Mouse (Mus musculus): Measurements from ENCODE around the gene Rgs11.
A peak's percentile ranks its signal among the peaks of the same experiment; 100 is the strongest.
"Not testable (repeated sequence)": the region's sequence is repeated elsewhere in the genome, so short reads cannot be mapped to it uniquely, and the experiment has no call there.

Gene Rgs11

GRCm38 (mm10) chr17:26202737-26203136, at the start of gene Rgs11:
TSS of gene Rgs11 (plus strand) at chr17:26202951.
- no peak for DNase-seq (ENCODE audit: low read depth, low spot score)

DNA sequence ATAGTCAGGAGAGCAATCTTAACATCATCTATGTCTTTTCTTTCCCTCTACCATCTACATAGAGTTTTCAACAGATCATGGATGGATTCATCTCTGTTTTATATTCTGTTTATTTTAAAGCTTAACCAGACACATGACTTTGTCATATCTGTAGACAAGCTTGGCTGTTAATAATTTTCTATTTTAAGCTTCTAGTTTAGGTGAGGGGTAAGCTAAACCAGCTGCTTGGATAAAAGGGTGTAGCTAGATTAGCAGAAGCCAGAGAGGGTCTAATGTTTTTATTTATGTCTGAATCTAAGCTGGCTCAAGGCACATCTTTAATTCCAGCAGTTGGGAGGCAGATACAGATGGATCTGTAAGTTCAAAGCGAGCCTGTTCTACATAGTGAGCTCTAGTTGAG, 40.0 kb upstream of the Rgs11 start:
- DNase-seq (ENCODE audit: low read depth, low spot score) = no peak

- DNase-seq (ENCODE audit: low read depth, low spot score) = peak; percentile 9
Measured at GRCm38 (mm10) chr17:26168039-26168438, 34.7 kb upstream of the Rgs11 start.

GRCm38 (mm10) chr17:26175248-26175647, 27.5 kb upstream of the Rgs11 start:
- not testable (repeated sequence) for DNase-seq (ENCODE audit: low read depth, low spot score)

DNA sequence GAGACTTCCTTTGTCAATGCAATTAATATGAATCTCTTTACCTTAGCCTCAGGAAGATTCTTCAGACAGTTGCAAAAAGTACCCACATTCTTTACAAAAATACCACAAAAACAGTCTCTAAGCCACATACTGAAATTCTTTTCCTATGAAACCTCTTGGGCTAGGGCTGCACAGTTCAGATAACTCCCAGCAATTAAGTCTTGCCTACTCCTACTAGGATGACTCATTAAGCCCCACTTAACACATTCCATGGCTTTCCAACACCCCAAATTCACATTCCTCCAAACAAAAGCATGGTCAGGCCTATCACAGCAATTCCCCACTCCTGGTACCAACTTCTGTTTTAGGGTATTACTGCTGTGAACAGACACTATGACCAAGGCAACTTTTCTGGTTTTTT, 24.1 kb upstream of the Rgs11 start:
- DNase-seq (ENCODE audit: low read depth, low spot score) = peak; percentile 39

- no peak for DNase-seq (ENCODE audit: low read depth, low spot score)
Measured at GRCm38 (mm10) chr17:26181179-26181578, 21.6 kb upstream of the Rgs11 start.

DNA sequence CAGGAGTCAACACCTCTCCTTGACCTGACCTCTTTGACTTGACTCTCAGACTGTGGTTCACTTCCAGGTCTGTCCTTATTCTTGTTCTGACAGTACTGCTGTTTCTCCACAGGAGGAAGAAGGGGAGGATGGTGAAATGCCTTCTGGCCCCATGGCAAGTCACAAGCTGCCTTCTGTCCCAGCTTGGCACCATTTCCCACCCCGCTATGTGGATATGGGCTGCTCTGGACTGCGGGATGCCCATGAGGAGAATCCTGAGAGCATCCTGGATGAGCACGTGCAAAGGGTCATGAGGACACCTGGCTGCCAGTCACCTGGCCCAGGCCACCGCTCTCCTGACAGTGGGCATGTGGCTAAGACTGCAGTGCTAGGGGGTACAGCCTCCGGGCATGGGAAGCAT, 15.2 kb upstream of the Rgs11 start:
- no peak for DNase-seq (ENCODE audit: low read depth, low spot score)

DNA sequence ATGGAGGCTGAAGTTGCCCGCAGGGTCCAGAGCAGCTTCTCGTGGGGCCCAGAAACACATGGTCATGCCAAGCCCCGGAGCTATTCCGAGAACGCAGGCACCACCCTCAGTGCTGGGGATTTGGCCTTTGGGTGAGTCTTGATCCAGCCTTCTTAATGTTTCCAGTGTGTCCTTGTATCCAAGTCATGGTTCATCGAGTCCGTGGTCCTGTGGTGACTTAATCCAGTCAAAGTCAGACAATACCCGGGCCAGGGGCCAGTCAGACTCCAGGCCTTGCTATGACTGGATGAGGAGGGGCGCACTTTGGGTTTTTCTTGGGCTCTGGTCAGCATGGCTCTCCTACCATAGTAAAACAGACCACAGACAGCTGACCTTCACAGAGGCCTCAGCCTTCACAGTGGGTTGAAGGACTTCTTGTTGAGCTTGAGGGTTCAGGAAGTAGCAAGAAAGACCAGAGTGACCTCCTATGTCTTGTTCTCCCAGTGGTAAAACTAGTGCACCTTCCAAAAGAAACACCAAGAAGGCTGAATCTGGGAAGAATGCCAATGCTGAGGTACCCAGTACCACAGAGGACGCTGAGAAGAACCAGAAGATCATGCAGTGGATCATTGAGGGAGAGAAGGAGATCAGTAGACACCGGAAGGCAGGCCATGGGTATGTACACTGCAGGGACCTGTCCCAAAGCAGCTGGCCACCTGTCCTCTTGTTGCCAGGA, 14.5 kb upstream of the Rgs11 start:
- DNase-seq (ENCODE audit: low read depth, low spot score) = no peak

- peak; percentile 38 for DNase-seq (ENCODE audit: low read depth, low spot score)
Measured at GRCm38 (mm10) chr17:26191486-26191885, 11.3 kb upstream of the Rgs11 start.

- no peak for DNase-seq (ENCODE audit: low read depth, low spot score)
Measured at GRCm38 (mm10) chr17:26192481-26193190, 10.1 kb upstream of the Rgs11 start.

- DNase-seq (ENCODE audit: low read depth, low spot score) = no peak
Measured at GRCm38 (mm10) chr17:26198892-26199291, 3.9 kb upstream of the Rgs11 start, which contains the start of gene Pdia2. TSS of gene Pdia2 (minus strand) at chr17:26199087.

DNA sequence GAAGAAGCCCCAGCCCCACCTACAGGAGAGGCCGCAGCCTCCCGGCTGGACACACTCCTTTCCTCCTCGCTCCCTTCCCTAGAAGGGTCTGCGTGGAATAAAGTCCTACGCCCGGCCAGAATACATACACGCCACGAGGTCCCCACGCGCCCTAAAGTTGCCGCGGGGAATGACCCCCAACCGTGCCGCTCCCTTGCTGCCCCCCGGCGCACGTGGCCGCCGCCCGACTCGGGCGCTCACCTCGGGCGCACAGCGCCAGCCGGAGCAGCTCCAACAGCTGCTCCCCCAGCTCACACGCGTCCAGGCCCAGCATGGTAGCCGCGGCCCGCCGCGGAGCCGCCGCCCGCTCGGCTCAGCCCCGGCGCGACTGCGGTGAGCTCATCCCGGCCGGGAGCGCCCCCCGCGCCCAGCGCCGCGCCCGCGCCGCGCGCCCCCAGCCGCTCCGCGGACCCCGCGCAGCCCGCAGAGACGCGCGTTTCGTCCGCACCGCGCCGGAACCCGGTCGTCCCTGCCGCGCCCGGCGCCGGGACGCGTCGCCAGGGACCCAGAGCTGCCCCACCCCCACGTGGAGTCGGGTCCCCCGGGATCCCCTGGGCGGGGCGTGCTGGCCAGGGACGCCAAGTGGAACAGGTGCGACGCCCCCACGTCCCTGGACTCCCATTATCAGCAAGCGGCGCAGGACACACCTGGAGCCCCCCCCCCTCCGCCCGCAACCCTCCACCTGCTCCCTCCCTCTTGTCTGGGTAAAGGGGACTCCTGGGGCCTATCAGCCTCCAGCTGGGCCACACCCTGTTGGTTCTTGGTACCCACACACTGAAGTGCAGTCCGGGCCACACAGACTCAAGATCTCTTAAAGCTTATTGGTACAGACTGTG, 1.7 kb upstream of the Rgs11 start:
- DNase-seq (ENCODE audit: low read depth, low spot score) = peak; percentile 34

DNA sequence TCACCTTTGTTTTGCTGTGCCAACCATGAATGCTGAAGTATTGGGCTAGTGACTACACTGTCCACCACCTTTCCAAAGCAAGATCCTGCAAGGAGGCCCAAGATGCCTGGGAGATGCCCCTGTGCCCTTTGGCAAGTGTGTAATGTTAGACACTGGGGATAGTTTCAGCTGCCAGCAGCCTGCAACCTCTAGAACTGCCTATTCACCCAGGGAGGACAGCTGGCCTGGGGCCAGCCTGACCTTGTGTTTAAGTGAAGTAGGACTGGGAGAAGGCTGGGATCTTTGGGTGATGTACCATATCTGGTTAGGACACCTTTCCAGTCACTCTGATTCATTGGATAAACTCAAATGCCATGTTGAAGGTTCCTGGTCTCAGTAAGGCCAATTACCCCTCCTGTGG, 753 bp upstream of the Rgs11 start:
- no peak for DNase-seq (ENCODE audit: low read depth, low spot score)

DNA sequence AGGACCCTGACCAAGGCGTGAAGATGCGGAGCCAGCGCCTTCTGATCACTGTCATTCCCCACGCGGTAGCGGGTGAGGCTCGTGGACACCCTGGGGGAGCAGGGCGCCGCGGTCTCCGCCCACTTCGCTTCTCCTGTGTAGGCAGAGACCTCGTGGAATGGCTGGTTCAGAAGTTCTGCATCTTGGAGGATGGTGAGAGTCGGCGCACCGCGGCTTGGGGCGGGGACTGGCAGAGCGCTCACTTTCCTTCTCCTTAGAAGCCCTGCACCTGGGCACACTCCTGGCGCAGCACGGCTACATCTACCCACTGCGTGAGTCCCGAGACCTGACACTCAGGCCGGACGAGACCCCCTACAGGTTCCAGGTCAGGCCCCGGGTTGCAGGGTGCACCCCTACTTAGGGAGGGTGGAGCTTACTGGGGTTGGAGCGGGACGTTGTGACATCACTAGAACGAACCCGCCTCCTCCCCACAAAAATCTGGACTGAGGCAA, 615 bp downstream of the Rgs11 start:
- peak; percentile 35 for DNase-seq (ENCODE audit: low read depth, low spot score)

GRCm38 (mm10) chr17:26204766-26205165, 2.0 kb downstream of the Rgs11 start:
- no peak for DNase-seq (ENCODE audit: low read depth, low spot score)

- DNase-seq (ENCODE audit: low read depth, low spot score) = peak; percentile 35
Measured at GRCm38 (mm10) chr17:26206392-26206791, 3.6 kb downstream of the Rgs11 start.

GRCm38 (mm10) chr17:26207686-26208085, 4.9 kb downstream of the Rgs11 start, which contains the start of gene Arhgdig:
TSS of gene Arhgdig (minus strand) at chr17:26207786.
- no peak for DNase-seq (ENCODE audit: low read depth, low spot score)

DNA sequence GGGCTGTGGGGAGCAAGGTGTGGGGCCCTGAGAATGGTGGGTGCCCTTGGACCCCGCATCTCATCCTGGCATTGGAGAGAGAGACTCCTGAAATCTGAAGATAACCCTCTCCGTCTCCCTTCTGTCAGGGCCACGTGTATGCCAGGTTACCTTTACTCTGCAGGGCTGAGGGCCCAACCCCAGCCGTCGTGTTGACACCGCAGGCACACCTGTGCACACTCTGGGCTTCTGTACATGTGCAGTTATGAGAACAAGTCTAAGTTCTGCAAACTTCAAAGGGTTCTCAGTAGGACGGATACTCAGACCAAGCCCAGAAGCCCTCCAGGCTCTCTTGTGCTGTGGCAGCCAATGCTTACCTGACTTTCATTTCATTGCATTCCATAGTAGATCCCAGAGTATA, 9.5 kb downstream of the Rgs11 start:
- no peak for DNase-seq (ENCODE audit: low read depth, low spot score)

- DNase-seq (ENCODE audit: low read depth, low spot score) = no peak
Measured at GRCm38 (mm10) chr17:26212681-26213080, 9.9 kb downstream of the Rgs11 start.

GRCm38 (mm10) chr17:26221508-26221907, 18.8 kb downstream of the Rgs11 start:
- no peak for DNase-seq (ENCODE audit: low read depth, low spot score)

DNA sequence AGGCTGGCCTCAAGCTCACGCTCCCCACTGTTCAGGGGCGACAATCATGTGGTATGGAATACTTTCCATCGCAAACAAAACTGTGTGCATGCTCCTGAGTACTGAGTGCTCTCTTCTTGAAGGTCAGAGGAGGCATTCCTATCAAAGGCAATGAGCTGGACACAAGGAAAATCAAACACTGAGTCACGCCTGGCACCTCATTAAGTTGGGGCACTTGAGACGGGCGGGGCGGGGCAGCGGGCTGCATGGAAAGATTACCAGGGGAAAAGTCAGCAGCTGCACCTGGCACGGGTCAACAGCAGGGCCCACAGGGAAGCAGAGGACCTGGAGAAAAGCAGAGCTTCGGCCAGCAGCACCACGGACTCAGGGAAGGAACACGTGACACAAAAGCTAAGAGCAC, 22.4 kb downstream of the Rgs11 start:
- DNase-seq (ENCODE audit: low read depth, low spot score) = no peak

- DNase-seq (ENCODE audit: low read depth, low spot score) = no peak
Measured at GRCm38 (mm10) chr17:26229776-26230175, 27.0 kb downstream of the Rgs11 start.
